Mouse (Mus musculus) embryonic fibroblast, embryonic 13.5 days (primary cell): ENCODE results near the gene Cherp.

ENCODE experiments used
- CTCF ChIP-seq: IDR thresholded peaks from 2 replicates; pipeline ENCODE4 v1.5.1; 2011; ENCODE audit warnings: mild to moderate bottlenecking, control low read depth, low read length, moderate library complexity, borderline replicate concordance; ENCODE audit not compliant: insufficient read depth
- POLR2A ChIP-seq: IDR thresholded peaks from 2 replicates; pipeline ENCODE4 v1.6.1; 2011; ENCODE audit warnings: low read depth, mild to moderate bottlenecking, control low read depth, low read length, moderate library complexity

DNA sequence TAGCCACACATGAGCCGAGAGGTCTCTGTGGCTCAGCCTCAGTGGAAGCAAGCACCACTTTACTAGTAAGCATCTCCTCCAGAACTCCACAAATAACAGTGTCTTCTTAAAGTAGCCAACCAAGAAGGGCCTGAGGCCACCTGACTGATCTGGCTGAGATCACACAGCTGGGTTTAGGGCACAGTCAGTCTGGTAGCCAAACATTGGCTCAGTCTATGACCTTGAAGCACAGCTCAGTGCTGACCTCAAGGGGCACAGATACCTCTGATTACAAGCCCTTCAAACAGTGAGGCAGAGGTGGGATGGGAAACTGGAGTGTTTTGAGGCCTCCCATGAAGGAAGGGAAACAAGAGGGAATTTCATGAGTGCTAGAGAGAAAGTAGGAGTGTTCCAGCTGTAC lies 37.6 kb upstream of the Cherp start:
- no peak for TF ChIP-seq CTCF
- no peak for TF ChIP-seq POLR2A
